Mouse (Mus musculus) E14TG2a.4 (cell line): ENCODE measurements around the gene Nrip1.

Source experiments
- CTCF ChIP-seq: conservative IDR thresholded peaks from 2 replicates; pipeline ENCODE4 v1.5.1; 2014; ENCODE audit warnings: low read length
- NANOG ChIP-seq: IDR thresholded peaks from 2 replicates; pipeline ENCODE4 v1.6.1; 2014; ENCODE audit warnings: borderline replicate concordance, low read length, mixed read lengths

DNA sequence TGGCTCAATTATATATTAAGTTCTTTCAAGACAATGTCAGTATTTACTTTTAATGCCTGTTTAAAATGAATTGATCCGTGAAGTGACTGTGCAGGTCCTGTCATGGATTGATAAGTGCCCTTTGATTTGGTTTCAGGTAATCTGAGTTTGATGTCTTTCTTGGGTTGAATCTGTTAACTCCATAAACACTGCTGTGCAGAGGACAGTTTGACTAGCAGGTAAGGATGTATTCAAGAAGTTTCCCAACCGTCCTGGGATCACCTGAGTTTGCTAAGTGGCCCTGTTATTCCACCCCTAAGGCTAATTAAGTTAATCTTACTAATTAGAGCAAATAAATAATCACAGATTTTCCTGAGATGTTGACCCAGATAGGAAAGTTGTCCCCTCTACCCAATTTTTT, 84.1 kb downstream of the Nrip1 start:
- TF ChIP-seq CTCF, result no peak
- no peak for TF ChIP-seq NANOG
